28 mouse cellular contexts compared by ENCODE assay signal in genomic region chr5:100578863-100579411, GRCm38 (mm10). TPM values are rescaled to one million over a fixed set of nuclear protein-coding genes. Genes with fewer than 3 reads are reported as not detected.
DNase-seq lines count a peak whose midpoint lies in the region; ATAC-seq and TF ChIP-seq lines count a peak whose summit lies in the region.
"Had no signal": no experiment of that assay in that cellular context is flagged by ENCODE, and none has a peak within 500 bp of the region (broad histone marks: within the 10 kb centered on the region; RNA-seq: fewer than 3 reads in every experiment).

No protein-coding gene starts in this region.

- peak overlapping the region; percentile 52; the same call in 1 of the 2 replicates for H3K27ac ChIP-seq in liver, postnatal 0 days (ENCODE audit: low read depth)
- H3K27ac ChIP-seq in MEL (ENCODE audit: control insufficient read depth, low read depth, low read length) = no peak overlapping the region; the same call in 1 of the 2 replicates
- peak overlapping the region; percentile 31; the same call in 1 of the 2 replicates for H3K27ac ChIP-seq in small intestine, adult 2 months (ENCODE audit: insufficient read depth, low read depth, low read length)
- H3K27ac ChIP-seq in heart, embryonic 12.5 days (ENCODE audit: poor library complexity, severe bottlenecking) = no peak overlapping the region
- H3K27ac ChIP-seq: forebrain, embryonic 10.5 days; gastrocnemius, adult 2 months; heart, embryonic 13.5 days; hindbrain, embryonic 14.5 days; hindbrain, postnatal 0 days had no signal

- no peak overlapping the region for H3K9ac ChIP-seq in liver, postnatal 0 days (replicated peaks)
- H3K9ac ChIP-seq in MEL (ENCODE audit: control insufficient read depth, low read depth, low read length, poor library complexity, severe bottlenecking) = no peak overlapping the region
- no peak overlapping the region for H3K9ac ChIP-seq in heart, embryonic 12.5 days
- H3K9ac ChIP-seq: forebrain, postnatal 0 days; heart, embryonic 13.5 days; hindbrain, embryonic 14.5 days had no signal

- no peaks in the 10 kb centered on the region; the same call in 1 of the 2 replicates for H3K79me2 ChIP-seq in MEL (ENCODE audit: control insufficient read depth, insufficient read depth, low read length, poor library complexity)

- no peaks in the 10 kb centered on the region for H3K27me3 ChIP-seq in liver, postnatal 0 days (ENCODE audit: insufficient read depth, low read length)
- no peaks in the 10 kb centered on the region for H3K27me3 ChIP-seq in MEL (ENCODE audit: control insufficient read depth in 1 of 2, insufficient read depth in 2 of 2, low read length in 2 of 2)
- no peaks in the 10 kb centered on the region for H3K27me3 ChIP-seq in small intestine, adult 2 months (ENCODE audit: control insufficient read depth, insufficient read depth, low read length)
- no peaks in the 10 kb centered on the region for H3K27me3 ChIP-seq in heart, embryonic 12.5 days (replicated peaks)
- H3K27me3 ChIP-seq: heart, embryonic 13.5 days; Patski had no signal

- no peaks in the 10 kb centered on the region for H3K9me3 ChIP-seq in liver, postnatal 0 days (ENCODE audit: low read length)
- H3K9me3 ChIP-seq in MEL (replicated peaks; ENCODE audit: insufficient read depth, low read length) = no peaks in the 10 kb centered on the region
- H3K9me3 ChIP-seq in heart, embryonic 12.5 days (replicated peaks) = no peaks in the 10 kb centered on the region
- H3K9me3 ChIP-seq: forebrain, embryonic 10.5 days; heart, embryonic 13.5 days had no signal

- TF ChIP-seq CTCF in liver, postnatal 0 days (IDR thresholded peaks at IDR 0.05; ENCODE audit: low read depth) = no peak
- TF ChIP-seq CTCF in MEL (IDR thresholded peaks at IDR 0.05 in 2 of 3, conservative IDR thresholded peaks at IDR 0.05 in 1 of 3; ENCODE audit: control insufficient read depth in 1 of 3, insufficient read depth in 1 of 3, low read depth in 2 of 3, low read length in 3 of 3, poor library complexity in 1 of 3, severe bottlenecking in 1 of 3) = no peak
- no peak for TF ChIP-seq CTCF in small intestine, adult 2 months (IDR thresholded peaks at IDR 0.05; ENCODE audit: extremely low read depth, insufficient read length, insufficient replicate concordance, low read depth, low read length)

- no peaks in the 10 kb centered on the region for H3K36me3 ChIP-seq in liver, postnatal 0 days (replicated peaks; ENCODE audit: insufficient read depth, low read length)
- H3K36me3 ChIP-seq in MEL (ENCODE audit: control insufficient read depth in 1 of 2, insufficient read depth in 2 of 2, low read length in 2 of 2) = peaks cover 0 to 43% of the 10 kb centered on the region in 2 experiments; a peak in 2 of 4 replicates
- H3K36me3 ChIP-seq in small intestine, adult 2 months (ENCODE audit: control insufficient read depth, insufficient read depth, low read length) = no peaks in the 10 kb centered on the region
- no peaks in the 10 kb centered on the region for H3K36me3 ChIP-seq in heart, embryonic 12.5 days
- H3K36me3 ChIP-seq: forebrain, embryonic 10.5 days; heart, embryonic 13.5 days had no signal

- DNase-seq in liver, postnatal 0 days = no peak
- DNase-seq in liver = no peak
- peak; percentile 81 for DNase-seq in A20 (ENCODE audit: low read depth, low spot score)
- DNase-seq in MEL (ENCODE audit: low read depth, low spot score) = peak; percentile 28
- no peak for DNase-seq in embryo, embryonic 11 days
- DNase-seq in adrenal gland, adult 18-20 months (ENCODE audit: low spot score in 2 of 2) = no peak
- DNase-seq: adrenal gland, adult 2 months; adrenal gland, postnatal 14 days; cerebellum, adult 11-12 months; cerebellum, adult 8-10 months; cerebellum, postnatal 10 days; cerebellum, postnatal 36 days; forebrain, postnatal 0 days; gastrocnemius, adult 2 months; gastrocnemius, postnatal 14 days; heart, adult 11 months; heart, postnatal 14 days; heart, postnatal 4 days had no signal

- H3K4me2 ChIP-seq in liver, postnatal 0 days (ENCODE audit: low read depth, low read length) = no peak overlapping the region
- no peak overlapping the region for H3K4me2 ChIP-seq in heart, embryonic 12.5 days
- H3K4me2 ChIP-seq: heart, embryonic 13.5 days; hindbrain, embryonic 14.5 days had no signal

- H3K4me1 ChIP-seq in liver, postnatal 0 days (ENCODE audit: insufficient read depth) = peaks cover 12% of the 10 kb centered on the region
- H3K4me1 ChIP-seq in MEL (ENCODE audit: control insufficient read depth in 1 of 2, insufficient read depth in 2 of 2, low read length in 2 of 2) = peaks cover 23 to 53% of the 10 kb centered on the region in 2 experiments
- H3K4me1 ChIP-seq in small intestine, adult 2 months (ENCODE audit: control insufficient read depth, insufficient read depth, insufficient read length, low read length) = peaks cover 4% of the 10 kb centered on the region; the same call in 1 of the 2 replicates
- H3K4me1 ChIP-seq in heart, embryonic 12.5 days (replicated peaks) = no peaks in the 10 kb centered on the region
- H3K4me1 ChIP-seq: forebrain, embryonic 10.5 days; heart, embryonic 13.5 days had no signal

- no peak overlapping the region for H3K4me3 ChIP-seq in liver, postnatal 0 days (ENCODE audit: low read depth, low read length)
- H3K4me3 ChIP-seq in MEL (ENCODE audit: control insufficient read depth in 1 of 2, insufficient read depth in 1 of 2, low read depth in 2 of 2, low read length in 2 of 2) = no peak overlapping the region
- H3K4me3 ChIP-seq in small intestine, adult 2 months (ENCODE audit: low read depth, low read length) = no peak overlapping the region
- no peak overlapping the region for H3K4me3 ChIP-seq in heart, embryonic 12.5 days
- H3K4me3 ChIP-seq: forebrain, embryonic 10.5 days; gastrocnemius, adult 2 months; heart, embryonic 13.5 days had no signal

- WGBS in liver, postnatal 0 days (ENCODE audit: insufficient replicate concordance) = 73% methylated on average over 5 of the region's 5 CpGs
- WGBS in small intestine, adult 2 months = 85% methylated on average over 5 of the region's 5 CpGs
- WGBS in heart, embryonic 12.5 days = 74% methylated on average over 5 of the region's 5 CpGs

- no peak for TF ChIP-seq POLR2A in MEL (IDR thresholded peaks at IDR 0.05; ENCODE audit: control insufficient read depth in 1 of 2, insufficient read depth in 1 of 2, low read depth in 1 of 2, low read length in 2 of 2, poor library complexity in 1 of 2)
- no peak for TF ChIP-seq POLR2A in small intestine, adult 2 months (IDR thresholded peaks at IDR 0.05; ENCODE audit: low read depth, low read length)

- no peak for ATAC-seq in liver, postnatal 0 days
- no peak for ATAC-seq in heart, embryonic 12.5 days (ENCODE audit: insufficient number of reproducible peaks, low FRiP score)
- ATAC-seq: CD4-positive, CD25-positive, alpha-beta regulatory T cell, adult 4 months; forebrain, embryonic 14.5 days; forebrain, postnatal 0 days; hindbrain, postnatal 0 days; inflammation-experienced regulatory T-cells, adult 6 months; Patski had no signal

- TF ChIP-seq EP300 in liver, postnatal 0 days (IDR thresholded peaks at IDR 0.05; ENCODE audit: low read depth) = no peak
- TF ChIP-seq EP300 in MEL (IDR thresholded peaks at IDR 0.05; ENCODE audit: low read depth in 1 of 2, low read length in 2 of 2) = peak in 1 of 2 experiments; percentile 23; a peak in 1 of 4 replicates

- no peak for TF ChIP-seq RAD21 in MEL (IDR thresholded peaks at IDR 0.05; ENCODE audit: low read depth, low read length)

TF ChIP-seq in MEL, 35 proteins besides CTCF, POLR2A, EP300 and RAD21:
- TF ChIP-seq ZNF384 (IDR thresholded peaks at IDR 0.05; ENCODE audit: low read depth, low read length) (no peak), ZKSCAN1 (IDR thresholded peaks at IDR 0.05; ENCODE audit: low read depth, low read length) (no peak), ETS1 (IDR thresholded peaks at IDR 0.05; ENCODE audit: low read depth, low read length) (peak; percentile 41; the same call in 1 of the 2 replicates), JUND (IDR thresholded peaks at IDR 0.05; ENCODE audit: low read depth, low read length) (no peak), MYC (IDR thresholded peaks at IDR 0.05; ENCODE audit: low read depth, low read length) (no peak), CHD2 (IDR thresholded peaks at IDR 0.05; ENCODE audit: low read length) (no peak)

RNA-seq across cellular contexts. Expression of gene Plac8, which starts 6.9 kb away (rescaled TPM):
- 104 and 109 TPM in 2 replicates for polyA plus RNA-seq in liver, postnatal 0 days (2015; fragmentation: Nextera tagmentation; extraction: Ambion mirVana)
- total RNA-seq in MEL (2012; rRNA removed) = 4.9 and 7.1 TPM in 2 replicates
- polyA plus RNA-seq in MEL (2012; ENCODE audit: insufficient read depth in 1 of 2, insufficient read length in 2 of 2, low read depth in 1 of 2, low replicate concordance in 2 of 2, missing spikeins in 1 of 2) = 10 to 100 TPM in 1 of 2 experiments, not detected in 1; 10.6 TPM
- 1,430 and 1,806 TPM in 2 replicates for polyA plus RNA-seq in small intestine, adult 2 months (2012; rRNA removed)
- 3.8 and 4.5 TPM in 2 replicates for polyA plus RNA-seq in heart, embryonic 12.5 days (2016; fragmentation: Nextera tagmentation; extraction: Ambion mirVana)
- total RNA-seq in adrenal gland, adult 18-20 months (2021) = 1 to 10 TPM; 6.5 to 7.1 TPM
- total RNA-seq: gastrocnemius, adult 2 months had no signal

Comparison
In these comparisons a context has a peak if more than half of its experiments do, and no peak if none do; other contexts are left out.
1. DNase-seq: peak in A20 (single experiment) and MEL (single experiment); none in liver, postnatal 0 days (single experiment), liver (single experiment), embryo, embryonic 11 days (single experiment) and adrenal gland, adult 18-20 months (0 of 2).
2. H3K27ac ChIP-seq: peak in liver, postnatal 0 days (single experiment) and small intestine, adult 2 months (single experiment); none in MEL (single experiment) and heart, embryonic 12.5 days (single experiment).
3. RNA of gene Plac8, which starts 6.9 kb away (polyA plus RNA-seq): 1,430 to 1,806 TPM in small intestine, adult 2 months; 104 to 109 TPM in liver, postnatal 0 days, 10.6 TPM in MEL and 3.8 to 4.5 TPM in heart, embryonic 12.5 days; every median in the first group is over 10 times any median in the second.